Mouse (Mus musculus) frontal cortex, postnatal 25 days (tissue): ENCODE results near the gene Birc2.
"Not testable (repeated sequence)": the region's sequence is repeated elsewhere in the genome, so short reads cannot be mapped to it uniquely, and the experiment has no call there.

ENCODE experiments used
- DNase-seq, 2 experiments: peaks; one replicate each; pipeline ENCODE4 v3.0.0; 2022; ENCODE audit warnings: low spot score in 2 of 2

Gene Birc2

DNA sequence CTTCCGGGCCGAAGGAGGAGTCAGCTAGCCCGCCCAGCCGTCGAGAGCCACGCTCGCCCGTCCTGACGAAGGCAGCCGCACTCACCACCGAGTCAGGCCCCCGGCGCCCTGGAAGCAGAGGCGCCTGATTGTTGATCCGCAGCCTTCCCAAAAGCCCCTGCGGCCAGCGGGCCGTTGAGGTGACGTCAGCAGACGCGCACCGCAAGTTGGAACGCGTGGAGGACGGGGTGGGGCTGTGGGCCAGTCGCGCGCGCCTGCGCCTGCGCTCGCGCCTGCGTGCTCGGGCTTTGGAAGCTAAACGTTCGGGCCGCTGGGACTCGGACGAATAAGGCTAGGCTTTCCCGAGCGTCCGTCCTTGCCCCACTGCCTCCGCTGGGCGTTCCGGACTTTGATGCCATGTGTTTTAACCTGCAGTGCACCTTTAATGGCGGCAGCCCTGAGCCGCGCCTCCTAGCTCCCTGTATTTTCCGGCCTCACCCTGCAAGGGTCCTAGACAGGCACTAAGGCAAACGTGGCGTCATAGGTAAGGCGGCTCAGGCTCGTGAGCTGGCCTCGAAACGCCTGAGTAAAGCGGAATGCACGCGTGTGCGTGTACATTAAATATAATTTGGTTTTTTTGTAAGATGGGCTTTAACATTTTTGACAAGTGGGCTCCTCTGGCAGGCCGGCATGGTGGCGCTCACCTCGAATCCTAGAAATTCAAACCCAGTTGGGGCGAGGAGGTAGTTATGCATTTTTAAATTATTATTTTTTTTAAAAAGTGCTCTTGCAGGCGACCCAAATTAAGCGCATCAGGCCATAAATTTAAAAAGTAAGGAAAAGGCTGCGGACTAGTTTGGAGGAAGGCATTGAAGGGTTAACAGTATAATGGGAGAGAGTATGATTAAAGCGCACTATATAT lies at the start of gene Birc2:
Gene Birc2, minus strand, starts transcription at position 160 of the 901 bp plus-strand sequence.
- peak; percentile 90 to 93 for DNase-seq

GRCm38 (mm10) chr9:7884346-7884745 lies 47.5 kb upstream of the Birc2 start:
- no peak for DNase-seq

DNA sequence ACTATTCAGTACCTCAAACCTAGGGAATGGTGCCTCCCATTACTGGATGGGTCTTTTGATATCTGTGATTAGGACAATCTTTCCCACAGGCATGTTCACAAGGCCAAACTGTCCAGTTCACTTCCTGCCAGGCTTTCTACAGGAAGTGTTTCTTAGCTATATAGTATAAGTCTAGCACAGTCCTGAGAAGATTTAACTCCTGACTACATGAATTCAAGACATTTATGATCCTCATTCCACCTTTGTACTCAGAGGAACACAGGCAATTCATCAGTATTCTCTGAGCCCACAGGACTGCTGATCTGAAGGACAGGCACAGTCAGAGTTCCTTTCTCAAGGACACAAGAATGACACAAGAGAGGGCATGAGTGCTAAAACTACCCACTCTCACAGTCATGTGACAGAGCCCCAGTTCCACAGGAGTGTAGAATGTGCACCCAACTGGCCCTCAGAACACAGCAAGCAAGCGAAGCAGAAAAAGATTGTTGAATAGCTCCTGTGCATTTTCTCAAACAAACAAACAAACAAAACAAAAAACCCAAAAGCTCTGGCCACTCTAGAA lies 45.5 kb upstream of the Birc2 start:
- no peak for DNase-seq

GRCm38 (mm10) chr9:7873511-7874211 lies 36.8 kb upstream of the Birc2 start:
- DNase-seq = no peak

DNA sequence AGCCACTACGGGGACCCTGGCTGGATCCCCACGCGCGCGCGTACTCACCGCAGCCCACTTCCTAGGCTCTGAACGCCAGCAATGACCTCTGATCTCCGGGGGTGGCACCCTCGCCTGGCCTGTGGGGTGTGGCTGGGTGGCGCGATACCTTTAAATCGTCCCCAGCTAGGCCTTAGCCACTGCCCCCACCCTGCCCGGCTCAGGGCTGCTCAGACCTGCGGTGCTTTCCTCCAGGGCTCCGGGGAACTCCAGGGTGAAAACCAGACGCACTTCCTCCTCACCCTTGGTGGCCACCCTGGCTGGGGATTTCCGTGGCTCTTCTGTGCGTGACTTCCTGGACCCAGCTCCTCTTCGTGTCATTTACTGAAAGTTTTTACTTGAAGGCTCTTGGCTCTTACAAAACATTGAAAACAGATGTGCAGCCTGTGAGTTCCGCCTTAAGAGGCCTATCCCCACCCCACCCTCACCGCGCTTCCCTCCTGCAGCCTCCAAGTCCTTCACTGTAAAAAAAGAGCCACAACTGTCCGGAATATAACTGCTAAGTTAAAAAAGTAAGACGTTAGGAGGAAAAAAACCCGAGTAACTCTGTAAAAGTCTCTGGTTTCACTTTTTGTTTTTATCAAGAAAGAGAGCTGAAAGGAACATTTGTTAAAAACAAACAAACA lies 36.0 kb upstream of the Birc2 start, which contains the start of gene Birc3:
Gene Birc3, minus strand, starts transcription at position 412 of the 665 bp plus-strand sequence.
- DNase-seq = peak; percentile 5 to 13

- no peak for DNase-seq
Measured at GRCm38 (mm10) chr9:7872044-7872774, 35.3 kb upstream of the Birc2 start.

DNA sequence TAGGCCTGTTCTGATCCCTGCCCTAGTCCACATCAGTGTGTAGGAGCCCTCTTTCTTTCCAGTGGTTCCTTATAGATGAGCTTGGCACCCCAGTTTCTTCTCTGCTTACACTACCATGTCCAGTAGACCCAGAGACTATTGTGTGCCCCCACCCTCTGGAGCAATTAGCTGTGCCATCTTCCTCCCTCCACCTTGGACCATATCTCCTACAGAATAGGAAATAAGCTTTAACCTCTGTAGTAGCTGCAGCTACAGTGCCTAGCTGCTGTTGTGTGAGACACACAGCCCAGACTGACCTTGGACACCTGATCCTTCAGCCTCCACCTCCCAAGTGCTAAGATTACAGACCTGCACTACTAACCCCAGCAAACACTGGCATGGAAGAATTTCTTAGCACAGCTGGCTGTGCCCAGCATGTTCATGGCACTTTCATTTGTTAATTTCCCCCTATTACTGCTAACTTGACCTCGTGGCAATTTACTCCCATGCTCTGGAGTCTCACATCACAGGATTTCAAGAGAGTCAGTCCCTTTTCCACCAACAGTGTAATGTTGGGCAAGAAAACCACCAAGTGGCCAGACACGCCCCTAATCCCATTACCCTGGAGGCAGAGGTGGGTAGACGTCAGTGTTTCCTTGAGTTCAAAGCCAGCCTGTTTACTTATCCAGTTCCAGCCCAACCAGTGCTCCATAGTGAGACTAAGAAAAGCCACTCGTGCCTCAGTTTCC lies 34.6 kb upstream of the Birc2 start:
- DNase-seq = no peak

GRCm38 (mm10) chr9:7870556-7871315 lies 33.9 kb upstream of the Birc2 start:
- DNase-seq = no peak

DNA sequence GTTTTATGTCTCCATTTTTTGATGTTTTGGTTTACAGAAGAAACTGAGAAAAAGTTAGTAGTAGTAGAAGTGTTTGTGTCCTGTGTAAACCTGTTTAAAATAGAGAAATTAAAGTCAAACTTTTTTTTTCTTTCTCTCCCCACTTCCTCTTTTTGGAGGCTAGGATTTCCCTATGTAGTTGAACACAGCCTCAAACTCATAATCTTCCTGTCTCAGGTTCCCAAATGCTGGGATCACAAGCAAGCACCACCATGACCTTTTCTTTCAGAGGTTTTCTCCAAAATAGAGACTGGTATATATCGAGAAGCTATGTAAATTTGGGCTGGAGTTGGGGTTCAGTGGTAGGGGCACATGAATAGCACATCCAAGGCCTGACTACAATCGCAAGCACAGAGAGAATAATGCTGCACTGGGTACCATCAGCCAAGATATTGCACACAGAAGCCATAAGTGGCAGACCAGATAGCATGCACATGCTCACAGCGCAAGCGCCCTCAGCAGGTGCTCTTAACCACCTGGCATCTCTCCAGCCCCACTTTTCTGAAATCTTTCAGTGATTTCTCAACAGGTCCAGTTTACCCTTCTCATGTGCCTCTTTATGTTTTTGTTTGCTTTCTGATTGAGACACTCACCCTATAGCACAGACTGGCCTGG lies 32.1 kb upstream of the Birc2 start:
- no peak for DNase-seq

- DNase-seq = no peak
Measured at GRCm38 (mm10) chr9:7867981-7868380, 31.1 kb upstream of the Birc2 start.

- not testable (repeated sequence) for DNase-seq
Measured at GRCm38 (mm10) chr9:7866981-7867380, 30.1 kb upstream of the Birc2 start.

- DNase-seq = no peak
Measured at GRCm38 (mm10) chr9:7860976-7861375, 24.1 kb upstream of the Birc2 start.

DNA sequence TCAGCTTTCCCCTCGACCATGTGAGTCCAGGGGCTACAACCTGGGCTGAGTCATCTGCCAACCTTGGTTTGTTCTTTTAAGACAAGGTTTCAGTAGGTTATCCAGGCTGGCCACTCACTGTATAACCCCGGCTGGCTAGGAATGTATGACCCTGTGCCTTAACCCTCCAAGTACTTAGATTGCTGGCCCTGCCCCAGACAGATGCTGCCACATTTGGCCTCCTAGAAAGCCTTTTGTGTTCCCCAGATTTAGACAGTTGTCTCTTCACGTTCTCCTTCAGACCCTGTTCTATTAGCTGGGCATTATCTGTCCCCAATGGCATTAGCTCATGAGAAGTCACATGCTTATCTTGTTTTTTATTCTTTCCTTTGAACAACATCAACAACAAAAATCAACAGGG lies 19.0 kb upstream of the Birc2 start:
- DNase-seq = no peak

DNA sequence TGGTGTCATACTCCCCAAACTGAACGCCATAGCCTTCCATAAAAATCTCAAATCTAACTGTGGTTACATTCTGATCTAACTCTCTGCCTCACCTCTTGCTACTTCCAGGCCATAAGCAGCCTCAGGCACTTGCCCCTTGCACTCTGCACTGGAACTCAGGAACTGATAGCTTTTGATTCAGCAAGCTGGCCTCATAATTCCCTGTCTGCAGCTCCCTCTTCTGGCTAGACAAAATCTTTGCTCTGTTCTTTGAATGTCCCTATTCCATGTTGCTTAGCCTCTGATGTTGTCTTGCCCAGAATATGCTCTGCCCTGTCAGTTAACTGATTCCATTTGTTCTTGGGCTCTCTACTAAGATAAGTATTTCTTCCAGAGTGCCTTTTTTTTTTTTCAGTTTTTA lies 18.5 kb upstream of the Birc2 start:
- DNase-seq = no peak

DNA sequence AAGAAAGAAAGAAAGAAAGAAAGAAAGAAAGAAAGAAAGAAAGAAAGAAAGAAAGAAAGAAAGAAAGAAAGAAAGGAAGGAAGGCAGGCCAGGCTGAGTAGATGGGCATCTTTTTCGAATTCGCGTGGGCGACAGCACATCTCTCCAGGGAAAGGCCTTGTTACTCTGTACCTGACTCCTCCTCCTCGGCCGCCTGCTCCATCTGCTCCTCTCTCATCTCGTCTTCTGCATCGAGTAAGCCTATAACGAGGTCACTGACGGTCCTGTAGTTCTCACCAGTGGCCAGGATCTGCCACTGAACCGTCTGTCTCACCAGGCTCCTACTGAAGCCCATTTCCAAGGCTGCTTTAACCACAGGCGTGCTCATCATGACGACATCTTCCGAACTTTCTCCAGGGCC lies 17.3 kb upstream of the Birc2 start:
- not testable (repeated sequence) for DNase-seq

DNA sequence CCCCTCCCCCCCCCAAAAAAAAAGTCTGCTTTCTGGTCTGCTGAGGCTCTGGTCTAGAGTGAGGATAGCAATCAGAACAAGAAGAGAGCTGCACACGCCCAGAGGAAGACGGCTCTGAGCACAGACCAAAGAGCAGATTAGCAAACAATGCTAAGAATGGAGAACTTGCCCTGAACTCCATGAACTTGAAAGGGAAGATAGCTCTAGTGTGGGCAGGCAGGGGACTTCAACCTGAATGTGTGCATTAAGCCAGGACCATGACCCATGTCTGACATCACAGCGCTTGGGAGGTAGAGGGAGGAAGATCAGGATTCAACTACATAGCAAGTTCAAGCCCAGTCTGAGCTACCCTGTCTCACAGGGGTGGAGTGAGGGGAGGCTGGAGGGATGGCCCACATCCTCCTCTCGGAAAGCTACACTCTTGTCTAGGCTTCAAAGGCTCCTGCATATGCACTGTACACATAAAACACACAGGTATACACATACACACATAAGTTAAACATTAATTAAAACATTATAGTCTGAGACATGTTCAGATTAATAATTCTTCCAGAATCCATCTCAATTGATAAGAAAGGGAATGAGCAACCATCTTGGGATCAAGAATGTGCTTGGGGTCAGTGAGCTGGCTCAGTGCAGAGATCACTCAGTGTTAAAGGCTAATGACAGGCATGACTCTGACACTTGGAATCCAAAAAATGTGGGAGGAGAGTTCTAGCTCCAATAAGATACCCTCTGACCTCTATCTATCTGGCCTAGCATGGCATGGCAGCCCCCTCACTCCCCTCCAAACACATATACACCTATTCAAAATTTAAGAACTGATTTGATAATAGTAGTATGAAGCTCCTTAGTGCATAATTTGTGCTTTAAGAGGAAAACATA lies 15.7 kb upstream of the Birc2 start:
- no peak for DNase-seq

GRCm38 (mm10) chr9:7851841-7852240 lies 15.0 kb upstream of the Birc2 start:
- no peak for DNase-seq

GRCm38 (mm10) chr9:7848191-7848590 lies 11.3 kb upstream of the Birc2 start:
- DNase-seq = no peak
